Mouse (Mus musculus) yolk sac, embryonic 10.5 days (tissue): ENCODE data around the gene Vwa2.

Source experiments
- DNase-seq: peaks from one replicate; pipeline ENCODE4 v3.0.0-alpha.2; 2017; ENCODE audit warnings: low spot score

The Vwa2 gene

DNA sequence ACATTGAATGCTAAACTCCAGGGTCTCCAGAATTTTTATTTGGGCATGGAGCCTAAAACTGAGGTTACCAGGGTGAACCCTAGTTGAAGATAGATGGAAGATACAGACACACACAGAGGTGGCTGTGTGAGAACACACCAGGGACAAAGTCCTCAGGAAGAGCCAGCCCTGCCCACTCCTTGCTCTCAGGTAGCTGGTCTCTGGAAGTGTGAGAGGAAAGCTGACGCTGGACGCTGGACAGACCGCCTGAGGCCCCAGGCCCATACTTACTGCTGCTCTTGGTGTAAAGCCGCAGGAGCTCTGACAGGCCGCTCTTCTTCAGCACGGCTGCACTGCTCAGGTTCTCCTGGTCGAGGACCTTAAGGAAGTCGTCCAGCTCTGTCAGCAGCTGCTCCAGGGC is 75.8 kb downstream of the Vwa2 start:
- DNase-seq: no peak

DNA sequence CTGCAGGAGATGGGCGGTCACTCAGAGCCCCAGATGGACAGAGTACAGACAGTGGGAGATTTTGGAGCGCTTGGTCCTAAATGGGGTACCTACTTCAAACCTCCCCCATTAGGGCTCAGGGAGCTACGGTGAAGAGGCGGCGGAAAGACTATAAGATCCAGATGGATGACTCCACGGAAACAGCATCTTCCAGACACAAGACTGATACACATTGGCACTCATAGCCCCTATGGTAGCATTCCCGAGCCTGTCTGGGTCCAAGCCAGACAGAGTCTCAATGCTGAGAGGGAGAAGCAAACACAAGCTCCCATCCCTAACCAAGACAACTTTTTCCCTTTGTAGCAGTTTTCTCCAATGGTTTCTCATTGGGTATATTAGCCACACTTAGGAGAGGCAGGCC is 76.8 kb downstream of the Vwa2 start:
- no peak for DNase-seq

DNA sequence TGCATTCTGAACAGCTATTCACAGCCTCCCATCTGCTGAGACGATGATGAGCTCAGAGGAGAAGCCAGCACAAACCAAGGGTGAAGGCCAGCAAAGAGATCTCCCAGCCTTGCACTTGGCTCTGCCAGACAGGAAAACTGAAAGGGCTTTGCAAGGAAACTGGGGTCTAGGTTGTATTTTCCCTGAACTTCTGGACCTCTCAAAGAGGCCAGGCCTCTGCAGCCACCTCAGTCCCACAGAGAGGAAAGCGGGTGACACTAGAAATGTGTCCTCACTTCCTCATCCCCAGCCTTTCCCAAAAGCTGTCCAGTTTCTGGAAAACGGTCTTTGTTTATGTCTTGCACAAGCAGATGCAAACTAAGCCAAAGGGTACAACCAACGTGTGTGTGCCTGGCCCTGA is 79.8 kb downstream of the Vwa2 start:
- no peak for DNase-seq

DNA sequence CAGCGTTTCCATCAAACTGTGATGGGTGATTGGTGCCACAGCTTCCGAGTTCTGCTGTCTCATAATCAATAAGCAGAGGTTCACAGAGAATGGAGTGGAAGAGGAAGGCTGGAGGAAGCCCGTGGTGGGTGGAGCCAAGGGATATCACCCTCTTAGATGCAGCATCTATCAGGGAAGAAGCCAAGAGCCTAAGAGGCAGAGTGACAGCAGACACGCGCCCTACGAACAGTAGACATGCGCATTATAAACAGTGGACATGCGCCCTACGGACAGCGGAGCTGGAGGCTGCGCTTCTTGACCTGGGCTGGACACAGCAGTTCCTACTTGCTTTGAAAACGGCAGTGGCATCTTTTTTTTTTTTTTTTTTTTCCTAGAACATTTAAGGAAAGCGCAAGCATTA is 80.8 kb downstream of the Vwa2 start:
- no peak for DNase-seq

DNA sequence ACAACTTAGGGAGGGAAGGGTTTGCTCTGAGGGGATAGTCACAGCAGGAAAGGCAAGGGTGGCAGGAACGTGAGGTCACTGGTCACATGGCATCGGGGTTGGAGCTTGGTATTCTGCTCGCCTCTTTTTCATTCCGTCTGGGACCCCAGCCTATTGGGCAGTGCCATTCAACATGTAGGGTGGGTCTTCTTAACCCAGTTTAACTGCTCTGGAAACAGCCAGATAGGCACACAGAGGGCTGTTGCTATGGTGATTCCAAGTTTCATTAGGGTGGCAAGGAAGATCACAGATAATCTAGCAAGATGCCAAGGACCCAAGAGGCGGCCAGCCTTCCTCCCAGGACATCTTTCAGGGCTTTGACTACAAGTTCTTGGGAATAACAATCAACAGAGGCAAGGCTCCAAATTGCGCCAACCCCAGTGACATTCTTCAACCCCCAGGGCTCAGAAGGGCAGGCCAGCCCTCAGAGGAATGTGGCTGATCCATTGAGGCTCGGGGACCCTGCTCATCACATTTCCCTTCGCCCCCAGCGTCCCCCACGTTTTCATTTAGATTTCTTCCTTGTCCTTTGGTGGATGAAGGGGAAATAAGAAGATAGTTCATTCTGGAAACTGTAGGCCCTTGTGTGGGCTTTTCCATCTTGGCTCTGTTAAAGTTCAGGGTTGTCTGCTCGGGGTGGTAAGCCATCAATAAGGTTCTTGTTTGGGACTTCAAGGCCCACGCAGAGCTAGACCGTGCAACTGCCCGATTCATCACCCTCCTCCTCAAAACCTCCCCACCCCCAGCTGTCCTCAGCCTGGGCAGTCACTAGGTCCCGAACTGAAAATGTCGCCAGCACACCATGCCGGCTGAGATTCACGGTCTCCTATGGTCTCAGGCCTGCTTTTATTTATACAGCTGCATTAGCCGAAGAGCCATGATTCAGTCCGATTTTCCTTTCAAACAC is 81.8 kb downstream of the Vwa2 start:
- no peak for DNase-seq

DNA sequence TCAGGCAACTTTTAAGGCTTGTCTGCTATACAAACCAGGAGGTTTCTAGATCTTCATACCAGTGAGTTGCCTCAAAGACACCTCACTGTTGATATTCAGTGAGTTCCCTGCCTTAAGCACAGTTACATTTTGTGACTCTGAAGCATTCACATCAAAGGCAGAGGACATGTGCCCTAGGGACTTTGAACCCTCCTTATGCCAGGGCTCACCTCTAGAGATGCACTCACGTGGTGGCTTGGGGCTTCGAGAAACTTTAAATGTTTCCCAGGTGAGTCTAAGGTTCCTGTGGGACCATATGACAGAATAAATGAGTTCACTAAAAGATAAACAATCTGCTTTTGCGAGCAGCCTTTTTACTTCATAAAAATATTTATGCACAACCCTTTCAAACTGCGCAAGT is 84.0 kb downstream of the Vwa2 start:
- no peak for DNase-seq

DNA sequence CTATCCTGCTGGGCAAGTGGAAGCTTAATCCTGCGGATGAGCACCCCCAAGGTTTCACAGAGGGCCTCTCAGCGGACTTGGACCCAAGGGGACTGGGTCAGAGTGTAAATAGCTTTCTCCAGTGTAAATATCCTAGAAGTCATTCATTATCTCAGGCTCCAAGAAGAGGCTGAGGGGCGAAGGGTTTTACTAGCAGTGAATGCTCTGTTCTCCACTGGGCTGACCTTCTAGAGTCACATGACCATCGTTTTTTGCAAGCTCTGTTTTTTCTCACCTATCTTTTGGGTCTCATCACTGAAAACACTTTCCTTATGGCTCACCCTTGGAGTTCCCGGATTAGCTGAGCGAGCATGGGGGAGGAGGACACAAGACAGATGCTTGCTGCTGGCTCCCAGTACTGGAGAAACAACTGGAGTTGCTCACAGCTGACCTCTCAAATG is 84.6 kb downstream of the Vwa2 start:
- DNase-seq: peak; percentile 81

DNA sequence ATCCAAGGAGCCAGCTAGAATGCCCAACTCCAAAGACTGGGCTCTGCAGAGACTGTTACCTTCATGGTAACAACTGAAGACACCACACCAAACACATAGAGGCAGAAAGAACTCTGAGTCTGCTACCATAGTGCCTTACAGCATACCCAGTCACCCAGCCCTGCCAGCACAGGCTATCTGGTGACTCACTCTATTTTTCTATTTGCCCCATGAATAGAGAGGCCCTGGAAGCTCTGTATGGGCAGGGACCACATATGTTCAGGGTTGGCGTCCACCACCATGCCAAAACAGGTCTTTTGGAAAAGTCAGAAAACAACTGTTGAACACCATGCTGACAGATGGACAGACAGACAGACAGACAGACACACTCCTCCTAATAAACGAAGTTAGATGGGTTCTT is 85.0 kb downstream of the Vwa2 start:
- no peak for DNase-seq

DNA sequence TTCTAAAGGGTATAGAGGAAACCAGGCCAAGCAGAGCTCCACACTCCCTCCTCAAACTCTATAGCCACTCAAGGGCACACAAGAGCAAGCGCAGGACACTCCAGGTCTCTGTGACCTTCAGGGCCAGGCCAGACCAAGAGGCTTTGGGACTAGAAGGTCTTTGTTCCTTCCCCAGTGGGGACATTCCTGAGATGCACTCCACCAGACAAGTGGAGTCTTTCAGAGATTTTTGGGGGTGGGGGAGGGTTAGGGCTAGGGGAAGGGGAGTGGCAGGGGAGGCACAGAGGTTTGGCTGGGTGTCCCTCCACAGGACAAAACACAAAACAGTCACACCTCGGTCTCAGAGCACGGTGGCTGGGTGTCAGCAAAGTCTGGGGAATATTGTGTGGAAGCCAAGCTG is 85.6 kb downstream of the Vwa2 start:
- DNase-seq: no peak
